Mouse (Mus musculus): ENCODE data around the gene Hist1h4i. TPM values are rescaled to one million over a fixed set of nuclear protein-coding genes. Genes with fewer than 3 reads are reported as not detected.
A peak's percentile ranks its signal among the peaks of the same experiment; 100 is the strongest.
"Not testable (repeated sequence)": the region's sequence is repeated elsewhere in the genome, so short reads cannot be mapped to it uniquely, and the experiment has no call there.

The Hist1h4i gene
- polyA plus RNA-seq (2016; fragmentation: Nextera tagmentation; extraction: Ambion mirVana) = 33.6 and 41.8 TPM in 2 replicates

- H3K4me3 ChIP-seq = peak within 1 kb of the TSS; percentile 57
- peaks cover 45% of the 10 kb centered on the region for H3K4me1 ChIP-seq (replicated peaks)
- H3K27ac ChIP-seq = peak within 1 kb of the TSS; percentile 94
- WGBS = under 1% methylated on average over 27 of the region's 27 CpGs
- not testable (repeated sequence) for H3K36me3 ChIP-seq; H3K27me3 ChIP-seq (ENCODE audit: insufficient read depth, poor library complexity, severe bottlenecking); H3K9me3 ChIP-seq
- DNase-seq (ENCODE audit: low spot score) = peak; percentile 95
Measured at GRCm38 (mm10) chr13:22041142-22041536, at the start of gene Hist1h4i. Gene Hist1h4i, minus strand, starts transcription at chr13:22041362.

- DNase-seq (ENCODE audit: low spot score); H3K36me3 ChIP-seq; H3K4me3 ChIP-seq; H3K9me3 ChIP-seq; H3K27ac ChIP-seq; H3K4me1 ChIP-seq (replicated peaks); H3K27me3 ChIP-seq (ENCODE audit: insufficient read depth, poor library complexity, severe bottlenecking): not testable (repeated sequence)
- 91% methylated on average over 1 of the region's 1 CpGs for WGBS
Measured at GRCm38 (mm10) chr13:22084140-22084539, 43.0 kb upstream of the Hist1h4i start, which contains the start of gene Vmn1r188. Gene Vmn1r188, plus strand, starts transcription at chr13:22084440.

- 82% methylated on average over 1 of the region's 1 CpGs for WGBS
- H3K4me3 ChIP-seq = no peak overlapping the region
- DNase-seq (ENCODE audit: low spot score) = no peak
Measured at GRCm38 (mm10) chr13:22063468-22063867, 22.3 kb upstream of the Hist1h4i start.

DNA sequence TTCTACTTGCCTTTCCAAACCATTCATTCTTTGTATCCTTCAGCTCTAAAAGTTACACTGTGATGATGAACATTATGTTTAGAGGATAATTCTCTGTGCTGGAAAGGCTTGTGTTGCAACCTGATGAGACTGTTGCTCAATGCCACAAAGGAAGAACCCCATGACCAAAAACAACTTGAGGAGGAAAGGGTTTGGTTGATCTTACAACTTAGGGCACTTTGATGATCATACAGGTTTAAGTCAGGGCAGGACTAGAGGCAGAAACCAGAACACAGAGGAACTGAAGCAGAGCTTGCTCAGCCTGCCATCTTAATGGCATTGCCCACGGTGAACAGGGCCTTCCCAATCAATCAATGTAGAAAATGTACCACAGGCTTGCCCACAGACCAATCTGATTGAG lies 20.3 kb upstream of the Hist1h4i start:
- 70% methylated on average over 1 of the region's 1 CpGs for WGBS
- Histone ChIP-seq H3K36me3 (no peaks in the 10 kb centered on the region), H3K27me3 (ENCODE audit: insufficient read depth, poor library complexity, severe bottlenecking) (no peaks in the 10 kb centered on the region), H3K4me1 (replicated peaks) (no peaks in the 10 kb centered on the region), H3K4me3 (no peak overlapping the region), H3K27ac (no peak overlapping the region), H3K9me3 (peaks cover 1% of the 10 kb centered on the region; the same call in 1 of the 2 replicates)
- no peak for DNase-seq (ENCODE audit: low spot score)

More at GRCm38 (mm10) chr13:22063468-22063867, 22.3 kb upstream of the Hist1h4i start:
- H3K9me3 ChIP-seq = peaks cover 4% of the 10 kb centered on the region; the same call in 1 of the 2 replicates
- no peaks in the 10 kb centered on the region for H3K27me3 ChIP-seq (ENCODE audit: insufficient read depth, poor library complexity, severe bottlenecking)
- no peaks in the 10 kb centered on the region for H3K4me1 ChIP-seq (replicated peaks)
- H3K27ac ChIP-seq = no peak overlapping the region
- no peaks in the 10 kb centered on the region for H3K36me3 ChIP-seq

DNA sequence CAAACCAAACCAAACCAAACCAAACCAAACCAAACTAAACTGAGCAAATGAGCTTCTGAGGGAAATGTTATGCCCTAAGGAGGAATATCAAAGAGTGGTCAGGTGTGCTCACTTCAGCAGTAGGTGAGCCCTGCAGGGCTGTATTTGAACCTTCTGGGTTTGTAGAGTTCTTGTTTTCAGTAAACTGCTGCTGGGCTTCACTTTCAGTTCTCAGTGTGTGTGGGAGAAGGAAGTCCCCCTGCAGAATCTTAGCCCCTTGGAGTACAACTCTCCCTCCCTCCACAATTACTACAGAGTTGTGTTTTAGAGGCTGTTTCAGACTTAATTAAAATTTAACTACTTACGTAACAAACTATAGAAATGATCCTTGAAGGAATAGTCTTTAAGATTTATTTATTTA lies 12.6 kb upstream of the Hist1h4i start:
- no peak overlapping the region for H3K4me3 ChIP-seq
- no peak overlapping the region for H3K27ac ChIP-seq
- H3K36me3 ChIP-seq = no peaks in the 10 kb centered on the region
- no peaks in the 10 kb centered on the region for H3K9me3 ChIP-seq
- no peaks in the 10 kb centered on the region for H3K27me3 ChIP-seq (ENCODE audit: insufficient read depth, poor library complexity, severe bottlenecking)
- no peak for DNase-seq (ENCODE audit: low spot score)
- 98% methylated on average over 1 of the region's 1 CpGs for WGBS
- H3K4me1 ChIP-seq (replicated peaks) = peaks cover 8% of the 10 kb centered on the region; the same call in 1 of the 2 replicates

- WGBS = 13% methylated on average over 5 of the region's 5 CpGs
- Histone ChIP-seq H3K36me3 (no peaks in the 10 kb centered on the region), H3K27me3 (ENCODE audit: insufficient read depth, poor library complexity, severe bottlenecking) (no peaks in the 10 kb centered on the region), H3K4me3 (peak overlapping the region; percentile 59), H3K9me3 (no peaks in the 10 kb centered on the region), H3K4me1 (replicated peaks) (peaks cover 8% of the 10 kb centered on the region; the same call in 1 of the 2 replicates), H3K27ac (peak overlapping the region; percentile 87)
- DNase-seq (ENCODE audit: low spot score) = no peak
Measured at GRCm38 (mm10) chr13:22051523-22051859, 10.3 kb upstream of the Hist1h4i start.

GRCm38 (mm10) chr13:22050591-22051522 lies 9.7 kb upstream of the Hist1h4i start:
- Histone ChIP-seq H3K4me1 (replicated peaks) (peaks cover 8% of the 10 kb centered on the region; the same call in 1 of the 2 replicates), H3K4me3 (peak overlapping the region; percentile 59), H3K27ac (peak overlapping the region; percentile 87), H3K36me3 (no peaks in the 10 kb centered on the region), H3K9me3 (no peaks in the 10 kb centered on the region), H3K27me3 (ENCODE audit: insufficient read depth, poor library complexity, severe bottlenecking) (no peaks in the 10 kb centered on the region)
- DNase-seq (ENCODE audit: low spot score) = peak; percentile 95
- WGBS = under 1% methylated on average over 52 of the region's 52 CpGs

GRCm38 (mm10) chr13:22049737-22050440 lies 8.7 kb upstream of the Hist1h4i start:
- Histone ChIP-seq H3K9me3 (no peaks in the 10 kb centered on the region), H3K4me3 (peak overlapping the region; percentile 59), H3K27ac (peak overlapping the region; percentile 87), H3K36me3 (no peaks in the 10 kb centered on the region), H3K4me1 (replicated peaks) (peaks cover 10% of the 10 kb centered on the region; the same call in 1 of the 2 replicates), H3K27me3 (ENCODE audit: insufficient read depth, poor library complexity, severe bottlenecking) (no peaks in the 10 kb centered on the region)
- peak; percentile 82 for DNase-seq (ENCODE audit: low spot score)
- 1% methylated on average over 14 of the region's 14 CpGs for WGBS

DNA sequence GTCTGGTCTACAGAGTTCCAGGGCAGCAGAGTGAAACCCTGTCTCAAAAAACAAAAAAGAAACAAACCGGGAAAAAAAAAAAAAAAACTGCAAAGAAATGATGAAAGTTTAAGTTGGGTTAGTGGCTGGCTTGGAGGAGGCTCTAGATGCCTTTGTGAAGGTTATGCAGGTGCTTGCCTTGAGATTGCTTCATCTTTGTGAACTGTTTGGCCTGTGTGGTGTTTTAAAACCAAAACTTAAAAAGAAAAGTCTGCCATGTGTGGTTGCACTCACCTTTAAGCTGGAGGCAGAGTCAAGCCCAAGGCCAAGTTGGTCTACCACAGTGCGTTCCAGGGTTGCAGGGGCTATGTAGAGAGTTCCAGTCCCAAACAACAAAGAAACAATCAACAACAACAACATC lies 7.9 kb upstream of the Hist1h4i start:
- WGBS = 65% methylated on average over 2 of the region's 2 CpGs
- Histone ChIP-seq H3K36me3 (no peaks in the 10 kb centered on the region), H3K27ac (no peak overlapping the region), H3K9me3 (no peaks in the 10 kb centered on the region), H3K4me3 (no peak overlapping the region), H3K27me3 (ENCODE audit: insufficient read depth, poor library complexity, severe bottlenecking) (no peaks in the 10 kb centered on the region), H3K4me1 (replicated peaks) (peaks cover 16% of the 10 kb centered on the region)
- DNase-seq (ENCODE audit: low spot score) = no peak

GRCm38 (mm10) chr13:22045311-22045710 lies 4.1 kb upstream of the Hist1h4i start:
- Histone ChIP-seq H3K27ac (no peak overlapping the region), H3K27me3 (ENCODE audit: insufficient read depth, poor library complexity, severe bottlenecking) (no peaks in the 10 kb centered on the region), H3K4me1 (replicated peaks) (peaks cover 34% of the 10 kb centered on the region), H3K9me3 (no peaks in the 10 kb centered on the region), H3K36me3 (no peaks in the 10 kb centered on the region), H3K4me3 (no peak overlapping the region)
- WGBS = 69% methylated on average over 2 of the region's 2 CpGs
- no peak for DNase-seq (ENCODE audit: low spot score)

GRCm38 (mm10) chr13:22044432-22045155 lies 3.4 kb upstream of the Hist1h4i start:
- no peak for DNase-seq (ENCODE audit: low spot score)
- 87% methylated on average over 6 of the region's 6 CpGs for WGBS
- Histone ChIP-seq H3K36me3 (no peaks in the 10 kb centered on the region), H3K27ac (no peak overlapping the region; the same call in 1 of the 2 replicates), H3K9me3 (no peaks in the 10 kb centered on the region), H3K4me1 (replicated peaks) (peaks cover 35% of the 10 kb centered on the region), H3K4me3 (peak overlapping the region; percentile 54), H3K27me3 (ENCODE audit: insufficient read depth, poor library complexity, severe bottlenecking) (no peaks in the 10 kb centered on the region)
